Mouse (Mus musculus) thymus, adult 2 months (tissue): ENCODE results near the gene Bag5. TPM values are rescaled to one million over a fixed set of nuclear protein-coding genes. Genes with fewer than 3 reads are reported as not detected.

Source experiments
- DNase-seq: peaks from one replicate; pipeline ENCODE4 v3.0.0; 2021
- H3K27ac ChIP-seq: fragments of 200-500 bp; 2 replicates; pipeline ENCODE4 v1.5.1; 2012; ENCODE audit warnings: low read length, control low read depth; ENCODE audit not compliant: control insufficient read depth, insufficient read depth
- H3K27me3 ChIP-seq: fragments of 200-500 bp; 2 replicates; pipeline ENCODE4 v1.6.1; 2012; ENCODE audit warnings: mild to moderate bottlenecking, low read length, moderate library complexity, mixed read lengths; ENCODE audit not compliant: control insufficient read depth, insufficient read depth
- H3K36me3 ChIP-seq: fragments of 200-500 bp; 2 replicates; pipeline ENCODE4 v1.6.1; 2012; ENCODE audit warnings: mild to moderate bottlenecking, low read length, moderate library complexity; ENCODE audit not compliant: control insufficient read depth, insufficient read depth
- H3K4me1 ChIP-seq: fragments of 200-500 bp; replicated peaks from 2 replicates; pipeline ENCODE4 v1.6.1; 2012; ENCODE audit warnings: low read length; ENCODE audit not compliant: control insufficient read depth, insufficient read depth
- H3K4me3 ChIP-seq: fragments of 200-500 bp; 2 replicates; pipeline ENCODE4 v1.5.1; 2012; ENCODE audit warnings: mild to moderate bottlenecking, low read length, control low read depth, moderate library complexity; ENCODE audit not compliant: control insufficient read depth, insufficient read depth
- CTCF ChIP-seq: fragments of 200-500 bp; IDR thresholded peaks from 2 replicates; pipeline ENCODE4 v1.5.1; 2012; ENCODE audit warnings: mild to moderate bottlenecking, control low read depth, low read length, moderate library complexity, borderline replicate concordance; ENCODE audit not compliant: control insufficient read depth, poor library complexity, insufficient read depth; ENCODE audit errors: extremely low read depth
- POLR2A ChIP-seq: fragments of 200-500 bp; IDR thresholded peaks from 2 replicates; pipeline ENCODE4 v1.6.1; 2012; ENCODE audit warnings: mild to moderate bottlenecking, low read length, control low read depth, moderate library complexity; ENCODE audit not compliant: control insufficient read depth, poor library complexity, insufficient read depth; ENCODE audit errors: extremely low read depth
- WGBS: fragments of 180-500 bp; shearing (Covaris S2); methylation state at CpG from one replicate; pipeline ENCODE4 v1.1.7; 2018; 5-methylcytosine and 5-hydroxymethylcytosine counted together
- polyA plus RNA-seq: library from polyadenylated mRNA; depleted of rRNA; stranded (reverse); fragments of >200 nt; gene quantifications from 2 replicates; pipeline ENCODE4 v1.2.3, GENCODE M21; 2012

The Bag5 gene
- polyA plus RNA-seq, 1 experiment: 12.8 TPM

DNA sequence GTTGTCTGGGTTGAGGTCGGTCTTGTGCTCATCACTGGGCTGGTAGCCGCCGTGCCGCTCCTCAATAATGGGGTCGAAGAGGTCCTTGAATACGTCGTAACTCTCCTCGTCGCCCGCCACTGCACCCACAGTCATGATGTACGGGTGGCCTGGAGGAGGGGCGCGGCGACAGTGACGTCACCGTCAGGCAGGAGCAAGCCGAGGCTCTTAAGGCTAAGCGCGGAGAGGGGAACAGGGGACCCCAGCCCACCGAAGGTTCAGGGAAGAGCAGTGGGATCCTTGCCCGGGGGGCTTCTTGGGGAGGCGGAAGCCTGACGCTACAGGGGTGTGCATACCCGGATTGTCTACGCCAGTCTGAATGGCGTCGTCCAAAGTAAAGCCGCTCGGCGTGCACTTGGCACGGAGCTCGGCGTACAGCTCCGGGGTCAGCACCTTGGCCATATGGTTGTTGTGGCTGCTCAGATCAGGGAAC is 41.6 kb downstream of the Bag5 start:
- WGBS: 2% methylated on average over 34 of the region's 34 CpGs
- no peak for TF ChIP-seq POLR2A
- no peak for TF ChIP-seq CTCF
- Histone ChIP-seq H3K4me1 (peaks cover 27% of the 10 kb centered on the region), H3K4me3 (peak overlapping the region; percentile 51), H3K27me3 (peaks cover 20% of the 10 kb centered on the region; the same call in 1 of the 2 replicates), H3K36me3 (no peaks in the 10 kb centered on the region), H3K27ac (no peak overlapping the region)
- peak; percentile 63 for DNase-seq

DNA sequence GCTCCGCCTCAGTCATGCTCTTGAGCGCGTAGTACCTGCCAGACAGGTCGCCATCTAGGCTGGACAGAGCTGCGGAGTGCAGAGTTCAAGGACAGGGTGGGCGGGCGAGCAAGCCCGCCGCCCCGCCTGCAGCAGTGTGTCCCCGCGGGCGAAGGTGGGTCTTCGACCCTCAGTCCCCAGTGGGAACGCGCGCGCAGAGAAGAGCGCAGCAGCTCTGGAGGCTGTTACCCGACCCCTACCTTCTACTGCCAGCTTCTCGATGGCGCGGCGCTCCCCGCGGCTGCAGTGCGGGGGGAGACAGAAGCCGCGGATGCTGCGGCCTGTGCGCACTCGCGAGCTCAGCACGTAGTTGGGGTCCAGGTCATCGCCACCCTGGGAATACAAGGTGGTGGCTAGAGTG is 42.1 kb downstream of the Bag5 start:
- Histone ChIP-seq H3K27me3 (peaks cover 20% of the 10 kb centered on the region; the same call in 1 of the 2 replicates), H3K27ac (no peak overlapping the region), H3K4me3 (peak overlapping the region; percentile 51), H3K36me3 (no peaks in the 10 kb centered on the region), H3K4me1 (peaks cover 27% of the 10 kb centered on the region)
- DNase-seq: no peak
- WGBS: 6% methylated on average over 35 of the region's 35 CpGs
- no peak for TF ChIP-seq POLR2A
- TF ChIP-seq CTCF: no peak

DNA sequence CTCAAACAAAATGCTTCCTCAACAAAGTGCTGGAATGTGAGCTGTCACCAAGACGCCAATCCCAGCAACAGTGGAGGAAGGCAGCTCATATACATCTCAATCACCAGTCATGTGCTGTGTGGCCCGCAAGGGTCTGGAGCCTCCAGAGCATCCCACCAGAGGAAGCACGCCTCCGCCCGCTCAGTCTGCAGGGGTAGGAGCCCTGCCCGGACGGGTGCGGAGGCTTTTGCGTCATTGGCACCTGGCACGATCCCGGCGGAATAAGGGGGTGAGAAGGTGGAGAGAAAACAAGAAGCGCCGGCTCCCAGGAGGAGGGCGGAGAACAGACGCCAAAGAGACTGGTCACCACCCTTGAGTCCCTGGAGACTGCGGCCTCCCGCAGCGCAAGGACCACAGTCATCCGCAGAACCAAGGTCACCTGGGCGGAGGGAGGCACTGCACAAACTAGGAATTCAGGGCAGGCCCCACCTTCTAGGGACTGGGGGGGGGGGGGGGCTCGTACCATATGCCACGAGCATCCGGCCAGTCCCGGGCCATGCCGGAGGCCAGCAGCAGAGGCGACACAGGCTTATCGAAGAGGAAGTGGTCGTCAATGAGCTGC is 42.6 kb downstream of the Bag5 start:
- Histone ChIP-seq H3K4me1 (peaks cover 27% of the 10 kb centered on the region), H3K36me3 (no peaks in the 10 kb centered on the region), H3K4me3 (no peak overlapping the region), H3K27me3 (peaks cover 20% of the 10 kb centered on the region; the same call in 1 of the 2 replicates), H3K27ac (no peak overlapping the region)
- WGBS: 55% methylated on average over 29 of the region's 29 CpGs
- no peak for DNase-seq
- TF ChIP-seq POLR2A (no peak), CTCF (no peak)

DNA sequence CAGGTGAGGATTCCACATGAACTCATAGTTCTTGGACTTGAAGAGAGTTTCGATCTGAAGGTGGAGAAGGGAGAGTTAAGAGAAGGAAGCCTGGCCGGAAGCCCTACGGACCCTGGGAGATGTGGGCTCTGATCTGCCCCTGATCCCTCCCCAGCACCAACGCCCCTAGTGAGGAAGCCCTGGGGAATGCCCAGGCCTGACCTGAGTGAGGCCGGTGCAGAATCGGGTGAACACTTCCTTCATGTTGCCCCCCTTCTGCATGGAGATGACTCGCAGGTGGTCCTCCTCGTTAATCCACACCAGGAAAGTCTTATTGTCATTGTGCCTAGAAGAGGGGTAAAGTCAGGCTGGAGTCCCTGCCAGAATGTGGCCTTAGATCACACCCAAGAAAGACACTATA is 43.1 kb downstream of the Bag5 start:
- no peak for TF ChIP-seq POLR2A
- no peak for TF ChIP-seq CTCF
- Histone ChIP-seq H3K27ac (no peak overlapping the region), H3K4me3 (no peak overlapping the region)

DNA sequence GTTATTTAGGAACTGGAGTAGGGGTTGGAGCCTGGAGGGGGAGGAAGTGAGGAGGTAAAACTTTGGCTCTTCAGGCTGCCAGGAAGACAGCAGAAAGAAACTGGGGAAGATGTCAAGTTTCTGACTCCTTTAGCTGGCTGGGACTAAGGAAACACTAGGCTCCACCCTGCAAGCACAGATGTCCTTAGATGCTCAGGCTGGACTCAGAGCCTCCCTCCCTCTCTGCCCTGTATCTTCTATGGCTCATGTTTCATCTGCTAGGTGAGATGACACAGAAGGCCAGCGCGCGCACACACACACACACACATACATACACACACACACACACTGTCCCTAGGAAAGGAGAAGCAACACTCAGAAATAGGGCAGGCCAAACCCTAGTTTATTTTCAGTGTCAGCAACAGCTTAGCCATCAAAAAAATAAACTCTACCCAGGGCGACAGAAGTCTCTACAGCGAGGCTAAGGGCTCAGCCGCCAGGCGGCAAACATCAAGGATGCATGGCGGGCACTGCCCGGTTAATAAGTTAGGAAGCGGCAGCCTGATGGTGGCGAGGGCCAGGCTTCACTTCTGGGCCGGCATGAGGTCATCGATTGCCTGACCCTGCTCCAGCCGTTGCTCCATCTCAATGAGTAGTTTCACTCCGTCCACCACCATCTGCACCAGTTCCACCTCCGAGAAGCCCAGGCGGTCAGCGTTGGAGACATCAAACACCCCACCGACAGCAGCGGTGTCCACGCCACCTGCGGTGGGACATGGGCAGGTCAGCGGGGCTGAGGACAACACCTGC is 43.9 kb downstream of the Bag5 start:
- TF ChIP-seq CTCF (no peak), POLR2A (no peak)
- peaks cover 27% of the 10 kb centered on the region for H3K4me1 ChIP-seq
- no peak overlapping the region; the same call in 1 of the 2 replicates for H3K27ac ChIP-seq
- no peak overlapping the region for H3K4me3 ChIP-seq
- H3K27me3 ChIP-seq: peaks cover 20% of the 10 kb centered on the region; the same call in 1 of the 2 replicates
- WGBS: 89% methylated on average over 23 of the region's 23 CpGs
- DNase-seq: no peak
- H3K36me3 ChIP-seq: no peaks in the 10 kb centered on the region

More for the DNA sequence above, 43.1 kb downstream of the Bag5 start:
- peaks cover 27% of the 10 kb centered on the region for H3K4me1 ChIP-seq
- 87% methylated on average over 8 of the region's 8 CpGs for WGBS
- H3K36me3 ChIP-seq: no peaks in the 10 kb centered on the region
- peaks cover 20% of the 10 kb centered on the region; the same call in 1 of the 2 replicates for H3K27me3 ChIP-seq
- DNase-seq: no peak

DNA sequence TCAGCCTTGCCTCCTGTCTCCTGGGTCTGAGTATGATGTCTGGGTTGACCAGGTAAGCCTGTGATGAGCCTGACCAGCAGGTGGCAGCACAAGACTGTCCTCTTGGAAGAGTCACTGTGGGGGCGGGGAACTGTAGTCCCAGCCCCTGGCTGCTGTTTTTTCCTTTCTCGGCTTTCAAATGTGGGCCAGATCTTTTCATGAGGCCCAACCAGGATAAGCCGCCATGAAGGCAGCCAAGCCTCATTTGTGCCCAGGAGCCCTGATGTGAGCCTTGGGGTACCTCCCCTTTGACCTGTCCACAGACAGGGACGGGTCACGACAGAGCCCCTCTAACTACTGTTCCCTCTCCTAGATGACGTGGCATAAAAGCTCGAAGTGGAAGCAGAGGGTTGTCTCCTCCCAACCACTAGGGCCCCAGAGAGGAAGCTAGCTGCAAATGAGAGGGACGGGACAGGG is 44.6 kb downstream of the Bag5 start:
- Histone ChIP-seq H3K27me3 (peaks cover 20% of the 10 kb centered on the region; the same call in 1 of the 2 replicates), H3K27ac (peak overlapping the region; percentile 52; the same call in 1 of the 2 replicates), H3K4me1 (peaks cover 27% of the 10 kb centered on the region), H3K36me3 (no peaks in the 10 kb centered on the region), H3K4me3 (peak overlapping the region; percentile 42)
- 1% methylated on average over 8 of the region's 8 CpGs for WGBS
- peak; percentile 95 for DNase-seq
- 0 out of 2 replicates have a peak, but pooled peaks have one; percentile 16 for TF ChIP-seq POLR2A
- TF ChIP-seq CTCF: peak; percentile 84

DNA sequence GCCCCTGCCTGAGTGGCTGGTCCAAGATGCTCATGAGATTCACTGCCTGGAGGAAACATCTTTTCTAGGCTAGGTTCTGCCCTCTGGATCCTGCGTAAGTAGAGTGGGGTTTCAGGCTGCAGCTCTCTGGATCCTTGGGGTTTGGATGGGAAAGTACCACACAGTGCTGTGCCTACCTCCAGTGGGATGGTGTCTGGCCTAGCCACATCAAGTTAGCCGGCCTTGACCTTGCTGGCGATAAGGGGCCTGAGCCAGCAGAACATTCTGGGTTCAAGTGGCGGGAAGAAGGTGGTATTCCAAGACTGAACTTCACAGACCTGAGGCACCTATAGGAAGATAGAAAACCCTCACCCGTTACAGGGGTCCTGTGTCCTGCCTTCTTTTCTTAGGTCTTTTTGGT is 45.6 kb downstream of the Bag5 start:
- Histone ChIP-seq H3K27me3 (peaks cover 11% of the 10 kb centered on the region; the same call in 1 of the 2 replicates), H3K36me3 (no peaks in the 10 kb centered on the region), H3K4me3 (no peak overlapping the region), H3K27ac (no peak overlapping the region), H3K4me1 (peaks cover 24% of the 10 kb centered on the region)
- WGBS: 95% methylated on average over 5 of the region's 5 CpGs
- DNase-seq: no peak
- TF ChIP-seq CTCF (no peak), POLR2A (no peak)
